Mouse (Mus musculus) embryonic facial prominence, embryonic 14.5 days (tissue): ENCODE measurements around the gene Baz1a. TPM values are rescaled to one million over a fixed set of nuclear protein-coding genes. Genes with fewer than 3 reads are reported as not detected.

Experiments used
- ATAC-seq: fragments of 200-750 bp; cut with Nextera tagmentation; 2 replicates; pipeline ENCODE4 v1.8.0; 2017; ENCODE audit warnings: low read depth, moderate number of reproducible peaks, moderate TSS enrichment
- DNase-seq: peaks from one replicate; pipeline ENCODE4 v3.0.0-alpha.2; 2015; ENCODE audit warnings: low spot score
- H3K27ac ChIP-seq: fragments of 300-500 bp; sonication (generic); replicated peaks from 2 replicates; pipeline ENCODE4 v1.5.1; 2014; ENCODE audit warnings: low read depth, mild to moderate bottlenecking, low read length, moderate library complexity
- H3K27me3 ChIP-seq: fragments of 300-500 bp; sonication (generic); replicated peaks from 2 replicates; pipeline ENCODE4 v1.6.1; 2014; ENCODE audit warnings: low read length; ENCODE audit not compliant: control insufficient read depth, insufficient read depth
- H3K36me3 ChIP-seq: fragments of 300-500 bp; sonication (generic); 2 replicates; pipeline ENCODE4 v1.6.1; 2014; ENCODE audit warnings: low read length, mixed read lengths; ENCODE audit not compliant: control insufficient read depth, insufficient read depth
- H3K4me1 ChIP-seq: fragments of 300-500 bp; sonication (generic); 2 replicates; pipeline ENCODE4 v1.6.1; 2014; ENCODE audit warnings: antibody characterized with exemption, low read length; ENCODE audit not compliant: control insufficient read depth, insufficient read depth
- H3K4me2 ChIP-seq: fragments of 300-500 bp; sonication (generic); 2 replicates; pipeline ENCODE4 v1.6.1; 2014; ENCODE audit warnings: low read depth, mild to moderate bottlenecking, low read length, moderate library complexity, mixed read lengths
- H3K4me3 ChIP-seq: fragments of 300-500 bp; sonication (generic); 2 replicates; pipeline ENCODE4 v1.5.1; 2014; ENCODE audit warnings: low read depth, mild to moderate bottlenecking, low read length
- H3K9ac ChIP-seq: fragments of 300-500 bp; sonication (generic); 2 replicates; pipeline ENCODE4 v1.6.1; 2014; ENCODE audit warnings: low read depth, mild to moderate bottlenecking, low read length, moderate library complexity, mixed read lengths
- H3K9me3 ChIP-seq: fragments of 300-500 bp; sonication (generic); 2 replicates; pipeline ENCODE4 v1.6.1; 2016; ENCODE audit warnings: low read length; ENCODE audit not compliant: control insufficient read depth
- WGBS: fragments of 180-500 bp; shearing (Covaris S2); extraction: QIAGEN DNeasy Blood & Tissue Kit; methylation state at CpG from one replicate; pipeline ENCODE4 v1.1.7; 2014; 5-methylcytosine and 5-hydroxymethylcytosine counted together
- polyA plus RNA-seq: library from polyadenylated mRNA; unstranded; fragments of >200 nt; fragmentation: Nextera tagmentation; extraction: Ambion mirVana; gene quantifications from 2 replicates; pipeline ENCODE4 v1.2.1, GENCODE M21; 2014

The Baz1a gene
- polyA plus RNA-seq, 1 experiment from 2014 or later: 19.2 TPM

DNA sequence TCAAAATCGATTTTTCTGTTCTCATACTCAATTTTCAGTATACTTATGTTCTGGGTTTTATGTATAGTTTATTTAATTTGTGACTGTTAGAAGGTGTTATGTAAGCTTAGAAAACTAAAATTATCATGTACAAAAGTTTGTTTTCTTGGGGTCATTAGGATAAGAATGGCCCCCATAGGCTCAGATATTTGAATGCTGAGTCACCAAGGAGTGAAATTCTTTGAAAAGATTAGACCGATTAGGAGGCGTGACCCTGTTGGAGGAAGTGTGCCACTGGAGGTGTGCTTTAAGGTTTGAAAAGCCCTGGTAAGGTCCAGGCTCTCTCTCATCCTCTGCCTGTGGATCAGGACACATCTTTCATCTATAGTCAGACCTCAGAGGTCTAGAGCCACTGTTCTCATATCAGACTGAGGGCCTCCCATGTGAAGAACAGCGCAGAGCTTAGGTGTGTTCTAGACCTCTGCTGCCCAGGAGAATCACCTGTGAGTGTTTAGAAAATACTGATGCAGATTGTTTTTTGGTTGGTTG is 25.8 kb downstream of the Baz1a start:
- ATAC-seq (no peak), DNase-seq (no peak)
- no peak overlapping the region for H3K9ac ChIP-seq
- no peak overlapping the region for H3K4me2 ChIP-seq
- no peaks in the 10 kb centered on the region for H3K9me3 ChIP-seq
- H3K4me3 ChIP-seq: no peak overlapping the region
- no peaks in the 10 kb centered on the region for H3K27me3 ChIP-seq
- H3K36me3 ChIP-seq: no peaks in the 10 kb centered on the region
- 84% methylated on average over 4 of the region's 4 CpGs for WGBS
- no peak overlapping the region for H3K27ac ChIP-seq
- peaks cover 9% of the 10 kb centered on the region; the same call in 1 of the 2 replicates for H3K4me1 ChIP-seq

DNA sequence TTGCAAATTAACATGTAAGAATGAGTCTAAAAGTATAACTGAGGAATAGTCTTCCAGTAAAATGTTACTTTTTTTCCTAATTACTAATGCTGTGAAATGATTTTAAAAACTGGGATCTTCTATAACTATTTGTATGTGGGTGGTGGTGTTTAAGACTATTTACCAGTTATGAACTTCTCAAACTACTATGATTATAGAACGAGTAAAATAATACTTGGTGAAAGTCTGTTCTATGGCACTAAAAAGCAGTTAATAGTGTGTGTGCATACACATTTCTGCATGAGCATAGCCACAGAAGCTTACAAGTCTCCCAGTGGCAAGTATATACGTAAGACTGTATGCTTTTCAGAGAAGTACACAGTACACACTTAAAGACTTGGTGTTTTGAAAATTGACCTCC is 27.0 kb downstream of the Baz1a start:
- Histone ChIP-seq H3K9me3 (no peaks in the 10 kb centered on the region), H3K27ac (no peak overlapping the region), H3K9ac (no peak overlapping the region), H3K4me2 (no peak overlapping the region), H3K27me3 (no peaks in the 10 kb centered on the region), H3K4me1 (peaks cover 9% of the 10 kb centered on the region; the same call in 1 of the 2 replicates), H3K36me3 (no peaks in the 10 kb centered on the region), H3K4me3 (no peak overlapping the region)
- WGBS: 85% methylated on average over 2 of the region's 2 CpGs
- DNase-seq: no peak
- ATAC-seq: no peak

GRCm38 (mm10) chr12:54986052-54986717 is 28.0 kb downstream of the Baz1a start, which contains the start of gene Gm20403:
Gene Gm20403 (minus strand): TSS chr12:54986529.
- peaks cover 9% of the 10 kb centered on the region; the same call in 1 of the 2 replicates for H3K4me1 ChIP-seq
- DNase-seq: peak; percentile 93
- H3K27ac ChIP-seq: peak within 1 kb of the TSS; percentile 91
- H3K9me3 ChIP-seq: no peaks in the 10 kb centered on the region
- peak within 1 kb of the TSS; percentile 78 for H3K4me2 ChIP-seq
- no peaks in the 10 kb centered on the region for H3K27me3 ChIP-seq
- H3K4me3 ChIP-seq: peak within 1 kb of the TSS; percentile 82
- under 1% methylated on average over 23 of the region's 60 CpGs for WGBS
- no peaks in the 10 kb centered on the region for H3K36me3 ChIP-seq
- peak within 1 kb of the TSS; percentile 86 for H3K9ac ChIP-seq
- ATAC-seq: peak; percentile 83

DNA sequence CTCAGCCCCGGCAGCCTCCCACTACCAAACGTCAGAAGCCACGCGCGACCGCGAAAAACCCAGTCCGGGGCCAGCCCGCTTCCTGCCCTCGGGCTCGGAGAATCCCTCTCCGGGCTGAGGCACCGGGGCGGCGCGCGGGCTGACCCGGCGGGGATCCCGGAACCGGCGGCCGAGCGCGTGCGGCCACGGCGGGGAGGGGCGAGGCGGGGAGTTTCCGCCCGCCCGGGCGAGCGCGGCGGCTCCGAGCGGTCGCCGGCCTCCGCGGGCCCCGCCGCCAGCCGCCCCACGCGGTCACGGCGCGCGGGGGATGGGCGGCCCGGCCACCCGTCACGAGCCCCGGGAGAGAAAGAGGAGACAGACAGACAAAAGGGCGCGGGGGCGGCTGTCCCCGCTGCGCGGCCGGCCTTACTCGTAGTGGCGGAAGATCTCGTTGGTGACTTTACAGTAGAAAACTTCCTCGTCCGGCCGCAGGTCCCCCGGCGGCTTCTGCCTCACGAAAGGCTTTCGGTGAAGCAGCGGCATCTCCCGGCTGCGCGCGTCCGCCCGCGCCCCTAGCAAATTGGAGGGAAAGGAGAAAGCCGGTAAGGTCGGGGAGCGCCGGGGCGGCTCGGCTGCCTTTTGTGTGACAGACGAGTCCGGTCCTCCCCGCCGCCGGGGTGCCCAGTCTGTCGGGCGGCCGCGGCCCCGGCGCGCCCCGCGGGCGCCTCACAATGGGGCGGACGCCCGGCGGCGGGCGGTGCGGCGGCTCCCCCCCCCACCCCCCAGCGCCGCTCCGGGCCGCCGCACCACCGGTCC is 28.7 kb downstream of the Baz1a start:
- 0% methylated on average over 40 of the region's 117 CpGs for WGBS
- ATAC-seq (peak; percentile 51), DNase-seq (peak; percentile 72)
- H3K27me3 ChIP-seq: no peaks in the 10 kb centered on the region
- no peaks in the 10 kb centered on the region for H3K9me3 ChIP-seq
- peak overlapping the region; percentile 82 for H3K4me3 ChIP-seq
- peak overlapping the region; percentile 78 for H3K4me2 ChIP-seq
- H3K27ac ChIP-seq: peak overlapping the region; percentile 91
- 0 out of 2 replicates have a peak, but pooled peaks cover under 1% of the 10 kb centered on the region for H3K36me3 ChIP-seq
- H3K9ac ChIP-seq: peak overlapping the region; percentile 86
- peaks cover 9% of the 10 kb centered on the region; the same call in 1 of the 2 replicates for H3K4me1 ChIP-seq

GRCm38 (mm10) chr12:54984701-54985256 is 29.4 kb downstream of the Baz1a start:
- ATAC-seq: peak; percentile 74
- WGBS: 1% methylated on average over 23 of the region's 42 CpGs
- H3K4me3 ChIP-seq: peak overlapping the region; percentile 82
- H3K4me2 ChIP-seq: peak overlapping the region; percentile 78
- no peaks in the 10 kb centered on the region for H3K27me3 ChIP-seq
- H3K36me3 ChIP-seq: 0 out of 2 replicates have a peak, but pooled peaks cover 4% of the 10 kb centered on the region
- peak; percentile 73 for DNase-seq
- H3K9ac ChIP-seq: peak overlapping the region; percentile 86
- H3K9me3 ChIP-seq: no peaks in the 10 kb centered on the region
- H3K27ac ChIP-seq: peak overlapping the region; percentile 91
- peaks cover 9% of the 10 kb centered on the region; the same call in 1 of the 2 replicates for H3K4me1 ChIP-seq

GRCm38 (mm10) chr12:54982935-54983715 is 31.0 kb downstream of the Baz1a start:
- ATAC-seq (no peak), DNase-seq (peak; percentile 37)
- no peak overlapping the region for H3K4me2 ChIP-seq
- 68% methylated on average over 7 of the region's 7 CpGs for WGBS
- no peaks in the 10 kb centered on the region for H3K27me3 ChIP-seq
- peaks cover 9% of the 10 kb centered on the region; the same call in 1 of the 2 replicates for H3K4me1 ChIP-seq
- no peak overlapping the region for H3K27ac ChIP-seq
- H3K36me3 ChIP-seq: 0 out of 2 replicates have a peak, but pooled peaks cover 4% of the 10 kb centered on the region
- H3K9me3 ChIP-seq: no peaks in the 10 kb centered on the region
- no peak overlapping the region for H3K4me3 ChIP-seq
- H3K9ac ChIP-seq: no peak overlapping the region

DNA sequence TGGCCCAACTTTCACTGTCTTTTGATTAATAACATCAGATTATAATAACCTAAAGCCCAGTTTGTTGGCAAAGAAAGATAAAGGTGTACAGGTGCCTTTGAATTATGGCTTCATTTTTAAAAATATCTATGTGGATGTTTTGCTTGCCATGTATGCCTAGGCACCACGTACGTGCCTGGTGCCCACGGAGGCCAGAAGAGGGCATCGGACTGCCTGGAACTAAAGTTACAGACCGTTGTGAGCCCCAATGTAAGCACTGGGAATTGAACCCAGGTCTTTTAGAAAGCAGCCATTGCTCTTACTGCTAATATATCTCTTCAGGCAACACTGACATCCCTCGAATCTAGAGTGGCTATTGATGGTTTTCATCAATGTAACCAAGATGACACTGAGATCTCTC is 32.2 kb downstream of the Baz1a start:
- Histone ChIP-seq H3K9me3 (no peaks in the 10 kb centered on the region), H3K27ac (no peak overlapping the region), H3K4me2 (no peak overlapping the region), H3K27me3 (no peaks in the 10 kb centered on the region), H3K9ac (no peak overlapping the region), H3K4me3 (no peak overlapping the region), H3K36me3 (0 out of 2 replicates have a peak, but pooled peaks cover 4% of the 10 kb centered on the region), H3K4me1 (peaks cover 9% of the 10 kb centered on the region; the same call in 1 of the 2 replicates)
- 68% methylated on average over 6 of the region's 6 CpGs for WGBS
- no peak for DNase-seq
- no peak for ATAC-seq
